Mouse (Mus musculus) frontal cortex, postnatal 10 days (tissue): ENCODE measurements around the gene Kdelr1.

Experiments used
- DNase-seq, 2 experiments: peaks; one replicate each; pipeline ENCODE4 v3.0.0; 2022; ENCODE audit warnings: low spot score in 2 of 2, mixed read lengths in 1 of 2

The Kdelr1 gene

GRCm38 (mm10) chr7:45917004-45917704, 44.6 kb downstream of the Kdelr1 start:
- no peak for DNase-seq

DNA sequence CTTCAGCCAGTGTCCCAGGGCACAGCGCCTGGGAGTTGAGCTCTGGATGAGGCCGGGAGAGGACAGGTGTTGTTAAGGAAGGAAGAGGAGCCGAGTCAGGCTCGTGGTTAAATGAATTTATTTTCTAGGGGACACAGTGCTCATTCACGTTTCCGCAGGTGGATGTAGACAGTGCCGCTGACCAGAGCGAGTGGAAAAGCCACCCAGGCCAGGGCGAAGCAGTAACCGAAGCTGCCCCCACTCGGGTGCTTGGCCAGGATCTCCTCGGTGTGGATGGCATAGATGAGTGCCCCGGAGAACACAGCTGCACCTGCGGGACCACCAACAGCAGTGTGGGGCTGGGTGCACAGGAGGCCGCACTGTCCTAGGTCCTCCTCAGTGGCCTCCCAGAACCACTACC, 45.4 kb downstream of the Kdelr1 start:
- DNase-seq = no peak

DNA sequence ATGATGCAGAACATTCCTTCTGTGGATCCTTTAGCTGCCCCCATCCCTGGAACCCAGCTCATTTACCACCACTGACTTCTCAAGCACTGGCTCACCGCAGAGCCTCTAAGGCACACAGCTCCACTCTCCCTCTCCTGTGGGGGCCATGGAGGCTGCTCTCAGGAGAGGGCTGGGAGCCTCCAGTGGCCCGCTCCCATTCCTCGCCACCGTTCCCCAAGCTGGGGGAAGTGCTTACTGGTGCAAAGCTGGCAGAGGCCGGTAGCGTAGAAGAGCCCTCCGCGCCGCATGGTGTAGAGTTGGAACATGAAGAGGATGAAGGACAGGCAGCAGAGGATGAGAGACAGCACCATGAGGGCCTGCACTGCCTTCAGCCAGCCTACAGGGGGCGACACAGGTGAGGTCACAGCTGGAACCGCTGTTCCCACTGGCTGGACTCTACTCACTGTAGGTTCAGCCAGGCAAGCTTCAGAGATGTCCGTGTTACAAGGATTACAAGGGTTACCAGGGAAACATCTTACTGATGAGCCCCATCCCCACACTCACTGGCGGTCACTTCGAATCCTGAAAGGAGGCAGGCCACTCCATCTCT, 46.6 kb downstream of the Kdelr1 start:
- no peak for DNase-seq

DNA sequence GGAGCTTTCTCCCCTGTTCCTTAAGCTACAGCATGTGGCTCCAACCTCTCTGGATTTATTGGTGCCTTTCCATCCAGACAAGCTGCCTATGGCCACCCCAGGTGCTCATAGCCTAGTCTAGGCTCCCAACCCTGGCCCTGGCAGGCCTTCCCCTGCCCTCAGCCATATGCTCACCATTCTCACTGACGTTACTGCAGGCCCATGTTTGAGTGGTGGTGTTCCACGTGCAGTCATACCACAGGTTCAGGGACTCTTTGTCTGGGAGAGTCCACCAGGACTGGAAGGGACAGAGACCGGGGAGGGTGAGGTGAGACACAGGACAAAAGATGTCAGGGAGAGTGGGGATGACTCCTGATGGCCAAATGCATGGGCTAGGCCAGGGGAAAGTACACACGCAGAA, 47.2 kb downstream of the Kdelr1 start:
- DNase-seq = no peak

GRCm38 (mm10) chr7:45920583-45921241, 48.1 kb downstream of the Kdelr1 start:
- DNase-seq = no peak

GRCm38 (mm10) chr7:45921242-45921621, 48.7 kb downstream of the Kdelr1 start, which contains the start of gene Emp3:
Emp3 (minus strand) TSS chr7:45921404.
- DNase-seq = no peak

DNA sequence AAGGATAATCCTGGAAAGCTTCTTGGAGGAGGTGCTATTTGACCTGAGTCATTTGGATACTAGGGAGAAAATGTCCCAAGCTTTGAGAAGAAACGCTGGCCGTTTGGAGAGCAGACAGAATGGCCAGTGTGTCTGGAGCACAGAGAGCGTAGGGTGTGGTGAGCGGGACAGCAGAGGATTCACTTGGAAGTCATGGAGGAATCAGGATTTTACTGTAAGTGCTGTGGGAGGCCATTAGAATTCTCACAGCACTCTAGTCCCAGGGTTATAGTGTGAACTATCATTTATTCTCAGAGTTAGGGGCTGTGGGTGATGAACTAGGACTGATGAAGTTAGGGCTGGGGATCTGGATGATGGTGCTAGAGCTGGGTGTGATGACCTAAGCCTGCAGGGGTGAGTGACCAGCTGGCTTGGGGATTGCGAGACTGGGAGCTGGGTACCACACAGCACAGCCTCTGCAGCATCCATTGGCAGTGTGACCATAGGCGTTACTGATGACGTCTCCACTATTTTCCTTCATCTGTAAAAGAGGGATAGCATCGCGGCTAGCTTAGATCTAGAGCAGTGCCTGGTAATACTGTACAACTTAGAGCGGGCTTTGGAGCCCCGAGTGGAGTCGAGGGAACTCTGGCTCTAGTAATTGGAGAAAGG, 49.5 kb downstream of the Kdelr1 start:
- DNase-seq = no peak

- DNase-seq = peak; percentile 90
Observed at GRCm38 (mm10) chr7:45922928-45923761, 50.6 kb downstream of the Kdelr1 start.

DNA sequence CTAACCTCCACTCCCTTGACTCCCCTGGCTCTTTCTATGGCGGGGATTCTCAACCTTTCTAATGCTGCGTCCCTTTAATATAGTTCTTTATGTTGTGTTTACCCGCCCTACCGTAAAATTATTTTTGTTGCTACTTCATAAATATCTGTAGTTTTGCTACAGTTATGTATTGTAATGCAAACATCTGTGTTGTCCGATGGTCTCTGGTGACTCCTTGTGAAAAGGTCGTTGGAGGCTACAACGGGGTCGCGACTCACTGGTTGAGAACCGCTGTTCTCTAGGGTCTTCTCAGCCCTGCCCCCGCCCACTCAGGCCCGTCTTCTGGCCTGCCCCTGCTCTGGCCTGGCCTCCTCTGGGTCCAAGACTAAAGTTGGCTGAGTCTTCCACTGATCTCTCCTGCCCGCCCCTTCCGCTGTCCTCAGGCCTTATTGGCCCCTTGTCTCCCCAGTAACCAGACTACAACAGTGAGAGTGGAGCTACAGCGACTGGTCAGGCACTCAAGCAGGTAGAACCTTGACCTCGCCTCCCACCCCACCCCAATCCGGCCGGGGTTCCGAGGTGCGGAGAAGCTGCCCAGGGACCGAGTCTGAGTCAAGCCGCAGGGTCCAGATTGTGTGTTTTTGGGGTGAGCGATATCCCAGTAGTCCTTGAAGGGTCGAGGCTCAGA, 51.3 kb downstream of the Kdelr1 start, which contains the start of gene Ccdc114:
Ccdc114 (plus strand) TSS at position 311 of the 667 bp plus-strand sequence.
- DNase-seq = no peak

DNA sequence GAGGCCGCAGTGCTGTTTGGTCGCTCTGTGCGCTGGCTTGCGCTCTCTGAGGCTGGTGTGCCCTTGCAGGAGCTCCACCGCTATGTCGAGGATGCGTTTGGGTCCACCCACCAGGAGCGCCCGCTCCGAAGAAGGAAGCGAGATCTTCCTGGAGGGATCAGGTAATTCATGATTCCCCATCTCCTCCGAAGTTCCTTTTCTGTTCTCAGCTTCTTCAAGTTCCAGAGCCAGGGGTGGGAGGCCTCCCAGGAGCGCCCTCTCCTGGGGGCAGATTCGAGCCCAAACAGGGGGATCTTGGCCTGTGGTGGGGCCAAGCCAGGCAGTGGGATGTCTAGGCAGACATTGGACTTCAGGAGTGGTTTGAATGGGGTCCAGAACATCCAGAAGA, 51.9 kb downstream of the Kdelr1 start:
- DNase-seq = no peak

DNA sequence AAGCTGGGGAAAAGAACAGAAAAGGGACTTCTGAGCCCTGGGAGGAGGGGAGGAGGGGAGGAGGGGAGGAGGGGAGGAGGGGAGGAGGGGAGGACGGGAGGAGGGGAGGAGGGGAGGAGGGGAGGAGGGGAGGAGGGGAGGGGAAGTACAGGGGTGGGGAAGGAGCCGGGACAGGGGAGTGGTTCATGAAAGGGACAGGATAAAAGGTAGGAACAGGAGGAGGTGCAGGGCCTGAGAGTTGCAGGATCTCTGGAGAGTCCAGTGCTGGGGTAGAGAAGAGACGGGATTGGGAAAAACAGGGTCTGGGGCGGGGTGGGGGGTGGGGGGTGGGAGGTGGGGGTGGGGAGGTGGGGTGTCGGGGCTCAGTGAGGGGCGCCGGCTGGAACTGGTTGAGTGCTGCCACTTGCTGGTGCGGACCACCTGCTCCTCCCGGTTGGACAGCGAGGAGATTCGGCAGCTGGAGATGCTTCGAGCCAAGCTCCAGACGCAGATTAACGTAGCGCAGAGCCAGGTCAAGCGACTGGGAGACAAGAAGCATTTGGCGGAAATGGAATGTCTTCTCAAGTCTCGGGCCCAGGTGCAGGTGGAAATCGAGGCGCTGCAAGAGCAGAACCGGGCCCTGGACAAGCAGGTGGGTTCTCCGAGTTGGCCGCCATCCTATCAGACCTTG, 56.2 kb downstream of the Kdelr1 start:
- no peak for DNase-seq

DNA sequence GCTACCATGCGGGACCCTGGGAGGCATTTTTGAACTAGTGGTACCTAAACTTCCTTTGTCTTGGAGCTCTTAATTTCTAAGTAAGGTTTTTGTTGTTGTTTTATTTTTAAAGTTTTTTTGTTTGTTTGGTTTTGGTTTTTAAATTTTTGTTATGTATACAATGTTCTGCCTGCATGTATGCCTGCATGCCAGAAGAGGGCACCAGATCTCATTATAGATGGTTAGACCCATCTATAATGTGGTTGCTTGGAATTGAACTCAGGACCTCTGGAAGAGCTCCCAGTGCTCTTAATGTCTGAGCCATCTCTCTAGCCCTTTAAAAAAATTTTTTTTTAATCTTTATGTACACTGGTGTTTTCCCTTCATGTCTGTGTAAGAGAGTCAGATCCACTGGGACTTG, 57.1 kb downstream of the Kdelr1 start:
- no peak for DNase-seq
